Mouse (Mus musculus) kidney, adult 18-20 months (tissue): ENCODE measurements around the gene 2810021J22Rik.

Experiments used
- DNase-seq: peaks from one replicate; pipeline ENCODE4 v3.0.0; 2021

Gene 2810021J22Rik

GRCm38 (mm10) chr11:58917745-58918366 lies 50.8 kb downstream of the 2810021J22Rik start, which contains the start of gene Btnl10:
Gene Btnl10, plus strand, starts transcription at chr11:58917908.
- DNase-seq, result no peak

GRCm38 (mm10) chr11:58918759-58919158 lies 51.7 kb downstream of the 2810021J22Rik start:
- no peak for DNase-seq

GRCm38 (mm10) chr11:58922420-58922819 lies 55.4 kb downstream of the 2810021J22Rik start:
- DNase-seq, result no peak

GRCm38 (mm10) chr11:58926651-58927050 lies 59.6 kb downstream of the 2810021J22Rik start:
- DNase-seq, result peak; percentile 43

GRCm38 (mm10) chr11:58927053-58927452 lies 60.0 kb downstream of the 2810021J22Rik start:
- no peak for DNase-seq

- peak; percentile 72 for DNase-seq
These were observed 61.0 kb downstream of the 2810021J22Rik start for GRCm38 (mm10) chr11:58927790-58928651.

GRCm38 (mm10) chr11:58929055-58929454 lies 62.0 kb downstream of the 2810021J22Rik start:
- no peak for DNase-seq

DNA sequence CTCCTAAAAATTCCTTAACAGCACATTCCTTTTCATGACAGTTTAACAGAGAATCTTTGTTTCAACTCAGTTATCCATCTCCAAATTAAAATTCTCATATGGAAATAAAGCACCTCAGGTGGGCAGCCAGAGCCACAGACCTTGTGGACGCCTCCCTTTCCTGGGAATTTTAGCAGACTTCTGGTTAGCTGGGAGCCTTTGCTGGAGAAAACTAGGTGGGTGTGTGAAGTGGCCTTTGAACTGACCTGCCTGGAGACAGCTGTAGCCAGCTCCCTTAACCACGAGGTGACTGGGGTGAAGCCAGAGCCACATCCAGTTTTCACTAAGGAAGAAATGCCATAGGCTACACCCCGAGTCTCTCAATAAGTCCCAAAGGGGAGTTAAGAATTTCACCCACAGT lies 62.6 kb downstream of the 2810021J22Rik start:
- peak; percentile 46 for DNase-seq

GRCm38 (mm10) chr11:58930254-58930653 lies 63.2 kb downstream of the 2810021J22Rik start:
- no peak for DNase-seq

- DNase-seq, result no peak
These were observed 64.6 kb downstream of the 2810021J22Rik start for GRCm38 (mm10) chr11:58931576-58931975.
